Mouse (Mus musculus): ENCODE measurements around the gene Hapln4. TPM values are rescaled to one million over a fixed set of nuclear protein-coding genes. Genes with fewer than 3 reads are reported as not detected.

Gene Hapln4
- 6.0 TPM for polyA plus RNA-seq (2012; fragmentation: generic; extraction: Trizol)

DNA sequence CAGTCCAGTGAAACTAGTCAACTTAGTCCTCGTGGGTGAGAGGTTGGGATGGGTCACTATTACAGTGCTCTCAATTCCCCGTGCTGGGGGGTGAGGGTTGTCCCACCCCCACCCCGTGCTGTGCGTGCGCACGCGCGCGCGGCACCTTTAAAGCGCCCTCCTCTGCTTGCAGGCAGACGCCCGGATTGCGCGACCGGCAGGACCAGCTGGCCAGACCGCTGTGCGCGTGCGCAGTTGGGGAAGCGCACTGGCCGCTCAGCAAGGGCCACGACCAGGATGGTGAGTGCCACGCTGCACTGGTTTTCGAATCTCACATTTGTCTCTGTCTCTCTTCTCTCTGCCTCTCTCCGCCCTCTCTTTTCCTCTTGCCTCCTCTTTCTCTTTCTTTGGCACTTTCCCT, at the start of gene Hapln4:
TSS of gene Hapln4 (plus strand) at position 173 of the 400 bp plus-strand sequence.
- H3K36me3 ChIP-seq (ENCODE audit: control insufficient read depth, insufficient read depth): no peaks in the 10 kb centered on the region
- no peaks in the 10 kb centered on the region for H3K79me2 ChIP-seq (ENCODE audit: control insufficient read depth, insufficient read depth)
- peaks cover 31% of the 10 kb centered on the region for H3K27me3 ChIP-seq (ENCODE audit: control insufficient read depth, insufficient read depth, insufficient read length)
- TF ChIP-seq TCF3 (IDR thresholded peaks at IDR 0.05; ENCODE audit: insufficient read length, low read depth) (no peak), MYOD1 (IDR thresholded peaks at IDR 0.05; ENCODE audit: control insufficient read depth in 1 of 3, insufficient read length in 2 of 3, low read depth in 2 of 3) (peak in 2 of 3 experiments; percentile 31 to 59), USF1 (IDR thresholded peaks at IDR 0.05; ENCODE audit: low read depth) (no peak), MYOG (IDR thresholded peaks at IDR 0.05; ENCODE audit: control insufficient read depth in 1 of 3, insufficient read depth in 1 of 3, insufficient read length in 2 of 3, low read depth in 2 of 3) (peak in 2 of 3 experiments; percentile 23 to 30), CEBPB (IDR thresholded peaks at IDR 0.05; ENCODE audit: insufficient read depth, poor library complexity, severe bottlenecking) (no peak), POLR2AphosphoS2 (IDR thresholded peaks at IDR 0.05; ENCODE audit: insufficient read length, low read depth) (peak; percentile 66), POLR2A (IDR thresholded peaks at IDR 0.05; ENCODE audit: insufficient read length, low read depth) (peak; percentile 71), SRF (IDR thresholded peaks at IDR 0.05; ENCODE audit: control insufficient read depth, insufficient read length, low read depth) (no peak)
- H3ac ChIP-seq (ENCODE audit: control insufficient read depth, insufficient read length): no peak within 1 kb of the TSS
- H3K4me2 ChIP-seq (ENCODE audit: low read depth): peak within 1 kb of the TSS; percentile 74
- peak within 1 kb of the TSS; percentile 28 for H3K4me3 ChIP-seq

- Histone ChIP-seq H3K4me3 (no peak overlapping the region), H3K79me2 (ENCODE audit: control insufficient read depth, insufficient read depth) (peaks cover 92% of the 10 kb centered on the region), H3ac (ENCODE audit: control insufficient read depth, insufficient read length) (no peak overlapping the region), H3K27me3 (ENCODE audit: control insufficient read depth, insufficient read depth, insufficient read length) (no peaks in the 10 kb centered on the region), H3K36me3 (ENCODE audit: control insufficient read depth, insufficient read depth) (no peaks in the 10 kb centered on the region), H3K4me2 (ENCODE audit: low read depth) (no peak overlapping the region)
- TF ChIP-seq CEBPB (IDR thresholded peaks at IDR 0.05; ENCODE audit: insufficient read depth, poor library complexity, severe bottlenecking) (no peak), POLR2AphosphoS2 (IDR thresholded peaks at IDR 0.05; ENCODE audit: insufficient read length, low read depth) (no peak), TCF12 (IDR thresholded peaks at IDR 0.05; ENCODE audit: insufficient read depth, poor library complexity, severe bottlenecking) (no peak), POLR2A (IDR thresholded peaks at IDR 0.05; ENCODE audit: insufficient read length, low read depth) (no peak), TCF3 (IDR thresholded peaks at IDR 0.05; ENCODE audit: insufficient read length, low read depth) (no peak), E2F4 (IDR thresholded peaks at IDR 0.05; ENCODE audit: insufficient read depth) (no peak), MYOG (IDR thresholded peaks at IDR 0.05; ENCODE audit: control insufficient read depth in 1 of 3, insufficient read depth in 1 of 3, insufficient read length in 2 of 3, low read depth in 2 of 3) (no peak), MAX (IDR thresholded peaks at IDR 0.05; ENCODE audit: low read depth) (no peak), MYOD1 (IDR thresholded peaks at IDR 0.05; ENCODE audit: control insufficient read depth in 1 of 3, insufficient read length in 2 of 3, low read depth in 2 of 3) (no peak), SRF (IDR thresholded peaks at IDR 0.05; ENCODE audit: control insufficient read depth, insufficient read length, low read depth) (no peak), USF1 (IDR thresholded peaks at IDR 0.05; ENCODE audit: low read depth) (no peak), REST (IDR thresholded peaks at IDR 0.05; ENCODE audit: insufficient read depth, insufficient read length) (no peak)
Measured at GRCm38 (mm10) chr8:70037994-70038393, 45.3 kb upstream of the Hapln4 start.

DNA sequence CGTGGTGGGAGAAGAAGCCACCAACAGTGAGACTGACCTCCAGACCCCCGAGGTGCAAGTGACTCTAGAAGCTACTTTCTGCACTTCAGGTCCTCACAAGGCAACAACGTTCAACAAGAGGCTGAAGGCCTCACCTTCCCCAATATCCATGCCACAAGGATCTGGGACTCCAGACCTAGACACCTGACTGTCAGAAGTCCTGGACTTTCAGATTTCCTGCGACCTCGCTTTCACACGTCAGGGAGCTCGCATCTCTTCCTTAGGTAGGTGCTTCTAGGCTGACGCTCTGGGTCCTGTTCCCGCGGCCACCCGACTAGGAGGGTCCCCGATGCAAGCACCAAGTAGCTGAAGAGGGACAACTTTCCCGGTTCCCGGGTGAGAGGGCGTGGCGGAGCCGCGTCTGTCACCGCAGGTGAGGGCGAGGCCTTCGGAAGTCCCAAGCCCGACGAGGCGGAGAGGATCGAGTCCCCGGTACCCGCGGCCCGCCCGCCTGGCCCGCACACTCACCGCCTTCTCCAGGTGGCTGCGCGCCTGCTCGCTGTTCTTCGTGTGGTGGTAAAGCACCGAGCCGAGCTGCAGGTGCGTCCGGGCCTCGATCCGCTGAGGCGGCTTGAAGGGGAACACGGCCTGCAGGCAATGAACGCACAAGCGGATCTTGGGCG, 41.2 kb upstream of the Hapln4 start:
- Histone ChIP-seq H3K36me3 (ENCODE audit: control insufficient read depth, insufficient read depth) (no peaks in the 10 kb centered on the region), H3K27me3 (ENCODE audit: control insufficient read depth, insufficient read depth, insufficient read length) (no peaks in the 10 kb centered on the region), H3ac (ENCODE audit: control insufficient read depth, insufficient read length) (peak overlapping the region; percentile 54), H3K4me3 (peak overlapping the region; percentile 89), H3K4me2 (ENCODE audit: low read depth) (peak overlapping the region; percentile 96), H3K79me2 (ENCODE audit: control insufficient read depth, insufficient read depth) (peaks cover 95% of the 10 kb centered on the region)
- no peak for TF ChIP-seq TCF3 (IDR thresholded peaks at IDR 0.05; ENCODE audit: insufficient read length, low read depth)
- TF ChIP-seq POLR2AphosphoS2 (IDR thresholded peaks at IDR 0.05; ENCODE audit: insufficient read length, low read depth): no peak
- TF ChIP-seq E2F4 (IDR thresholded peaks at IDR 0.05; ENCODE audit: insufficient read depth): no peak
- TF ChIP-seq USF1 (IDR thresholded peaks at IDR 0.05; ENCODE audit: low read depth): no peak
- TF ChIP-seq TCF12 (IDR thresholded peaks at IDR 0.05; ENCODE audit: insufficient read depth, poor library complexity, severe bottlenecking): no peak
- no peak for TF ChIP-seq MAX (IDR thresholded peaks at IDR 0.05; ENCODE audit: low read depth)
- no peak for TF ChIP-seq POLR2A (IDR thresholded peaks at IDR 0.05; ENCODE audit: insufficient read length, low read depth)
- no peak for TF ChIP-seq MYOD1 (IDR thresholded peaks at IDR 0.05; ENCODE audit: control insufficient read depth in 1 of 3, insufficient read length in 2 of 3, low read depth in 2 of 3)
- no peak for TF ChIP-seq CEBPB (IDR thresholded peaks at IDR 0.05; ENCODE audit: insufficient read depth, poor library complexity, severe bottlenecking)
- TF ChIP-seq SRF (IDR thresholded peaks at IDR 0.05; ENCODE audit: control insufficient read depth, insufficient read length, low read depth): no peak
- TF ChIP-seq REST (IDR thresholded peaks at IDR 0.05; ENCODE audit: insufficient read depth, insufficient read length): no peak
- TF ChIP-seq MYOG (IDR thresholded peaks at IDR 0.05; ENCODE audit: control insufficient read depth in 1 of 3, insufficient read depth in 1 of 3, insufficient read length in 2 of 3, low read depth in 2 of 3): no peak

DNA sequence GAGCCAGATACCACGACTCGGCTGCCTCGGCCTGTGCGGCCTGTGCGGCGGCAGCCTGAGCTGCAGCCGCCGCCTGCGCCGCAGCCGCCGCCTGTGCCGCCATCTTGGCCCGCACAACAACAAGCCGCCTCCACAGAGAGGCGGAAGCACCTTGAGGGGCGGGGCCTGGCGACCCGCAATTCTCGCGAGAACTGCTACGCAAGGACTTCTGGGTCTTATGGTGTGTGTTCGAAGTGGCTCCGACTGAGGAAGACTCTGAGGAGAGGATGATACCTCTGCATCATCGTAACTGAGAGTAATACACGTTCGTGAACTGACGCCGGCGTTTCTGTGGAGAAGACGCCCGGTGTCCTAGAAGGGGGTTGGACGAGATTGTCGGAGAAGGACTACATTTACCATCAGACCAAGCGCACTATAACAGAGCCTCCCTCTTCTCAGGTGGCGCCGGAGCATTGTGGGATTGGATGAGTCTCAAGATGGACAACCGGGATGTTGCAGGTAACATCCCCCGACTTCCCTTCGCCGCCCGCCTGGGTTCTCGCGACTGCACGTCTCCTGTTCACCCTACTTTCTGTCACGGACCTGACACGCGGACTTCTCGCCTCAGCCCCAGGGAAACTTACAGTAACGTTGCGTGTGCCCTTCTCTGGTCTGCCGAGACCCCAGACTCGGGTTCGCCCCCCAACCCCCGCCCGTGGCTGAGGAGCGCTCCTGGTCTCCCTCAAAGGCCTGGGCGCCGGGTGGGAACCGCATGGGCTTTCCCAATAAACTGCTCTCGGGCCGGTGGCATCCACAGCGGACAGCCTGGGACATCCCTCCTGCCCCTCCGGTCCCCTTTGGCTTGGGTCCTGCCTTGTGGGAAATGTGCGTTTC, 40.4 kb upstream of the Hapln4 start, which contains the start of the genes Mau2 and Sugp1:
TSS of gene Mau2 (minus strand) at position 152 of the 873 bp plus-strand sequence.
TSS of gene Sugp1 (plus strand) at position 231 of the 873 bp plus-strand sequence.
- TF ChIP-seq MAX (IDR thresholded peaks at IDR 0.05; ENCODE audit: low read depth) (no peak), MYOG (IDR thresholded peaks at IDR 0.05; ENCODE audit: control insufficient read depth in 1 of 3, insufficient read depth in 1 of 3, insufficient read length in 2 of 3, low read depth in 2 of 3) (peak in 1 of 3 experiments; percentile 15), TCF3 (IDR thresholded peaks at IDR 0.05; ENCODE audit: insufficient read length, low read depth) (no peak), E2F4 (IDR thresholded peaks at IDR 0.05; ENCODE audit: insufficient read depth) (no peak), REST (IDR thresholded peaks at IDR 0.05; ENCODE audit: insufficient read depth, insufficient read length) (no peak), POLR2A (IDR thresholded peaks at IDR 0.05; ENCODE audit: insufficient read length, low read depth) (peak; percentile 87), CEBPB (IDR thresholded peaks at IDR 0.05; ENCODE audit: insufficient read depth, poor library complexity, severe bottlenecking) (no peak), SRF (IDR thresholded peaks at IDR 0.05; ENCODE audit: control insufficient read depth, insufficient read length, low read depth) (peak; percentile 54), MYOD1 (IDR thresholded peaks at IDR 0.05; ENCODE audit: control insufficient read depth in 1 of 3, insufficient read length in 2 of 3, low read depth in 2 of 3) (peak in 1 of 3 experiments; percentile 23), USF1 (IDR thresholded peaks at IDR 0.05; ENCODE audit: low read depth) (no peak), POLR2AphosphoS2 (IDR thresholded peaks at IDR 0.05; ENCODE audit: insufficient read length, low read depth) (peak; percentile 71), TCF12 (IDR thresholded peaks at IDR 0.05; ENCODE audit: insufficient read depth, poor library complexity, severe bottlenecking) (no peak)
- Histone ChIP-seq H3K4me3 (peak within 1 kb of the TSS; percentile 89), H3K79me2 (ENCODE audit: control insufficient read depth, insufficient read depth) (peaks cover 91% of the 10 kb centered on the region), H3K4me2 (ENCODE audit: low read depth) (peak within 1 kb of the TSS; percentile 99), H3ac (ENCODE audit: control insufficient read depth, insufficient read length) (peak within 1 kb of the TSS; percentile 54), H3K36me3 (ENCODE audit: control insufficient read depth, insufficient read depth) (no peaks in the 10 kb centered on the region), H3K27me3 (ENCODE audit: control insufficient read depth, insufficient read depth, insufficient read length) (no peaks in the 10 kb centered on the region)
